Comparison of ENCODE assay signal across 16 mouse cellular contexts in genomic region chr9:119567800-119568199, GRCm38 (mm10). TPM values are rescaled to one million over a fixed set of nuclear protein-coding genes. Genes with fewer than 3 reads are reported as not detected.
"Had no signal": no experiment of that assay in that cellular context is flagged by ENCODE, and none has a peak within 500 bp of the region (broad histone marks: within the 10 kb centered on the region; RNA-seq: fewer than 3 reads in every experiment).

No protein-coding gene starts in this region.

- H3K9ac ChIP-seq: neural tube, embryonic 12.5 days; neural tube, embryonic 13.5 days; neural tube, embryonic 15.5 days; stomach, embryonic 15.5 days had no signal

- H3K4me1 ChIP-seq: stomach, embryonic 15.5 days had no signal

- H3K27ac ChIP-seq: neural tube, embryonic 12.5 days; neural tube, embryonic 13.5 days; neural tube, embryonic 15.5 days; stomach, embryonic 15.5 days; stomach, postnatal 0 days had no signal

- DNase-seq: retina, postnatal 1 day; right cerebral cortex, adult 18-20 months; right cerebral cortex, postnatal 14 days; spleen, adult 18-20 months; thymus, adult 18-20 months; thymus, adult 2 months; thymus, postnatal 14 days; thymus, postnatal 25 days; thymus, postnatal 36 days; thymus, postnatal 4 days had no signal

- H3K4me2 ChIP-seq: neural tube, embryonic 12.5 days; neural tube, embryonic 13.5 days; neural tube, embryonic 15.5 days; stomach, embryonic 15.5 days had no signal

- H3K4me3 ChIP-seq: neural tube, embryonic 12.5 days; neural tube, embryonic 13.5 days; neural tube, embryonic 15.5 days; stomach, embryonic 15.5 days had no signal

- H3K36me3 ChIP-seq: neural tube, embryonic 12.5 days; neural tube, embryonic 13.5 days; neural tube, embryonic 15.5 days; stomach, embryonic 15.5 days had no signal

- H3K9me3 ChIP-seq: neural tube, embryonic 12.5 days; neural tube, embryonic 13.5 days; neural tube, embryonic 15.5 days; stomach, embryonic 15.5 days had no signal

RNA-seq across cellular contexts. Expression of gene Scn5a, which starts 11.0 kb away (rescaled TPM):
- total RNA-seq: neutrophil, adult 5-6 weeks had no signal
